Mouse (Mus musculus) kidney, postnatal 25 days (tissue): Measurements from ENCODE around the gene Atg9a.
A peak's percentile ranks its signal among the peaks of the same experiment; 100 is the strongest.
"Not testable (repeated sequence)": the region's sequence is repeated elsewhere in the genome, so short reads cannot be mapped to it uniquely, and the experiment has no call there.

Experiments
- DNase-seq, 2 experiments: peaks; one replicate each; pipeline ENCODE4 v3.0.0; 2021; ENCODE audit warnings: mixed read lengths in 2 of 2

Atg9a gene

GRCm38 (mm10) chr1:75191622-75192402 is at the start of gene Atg9a, which contains the start of gene Ankzf1:
TSS of gene Atg9a (minus strand) at chr1:75192196.
TSS of gene Ankzf1 (plus strand) at chr1:75192151.
- DNase-seq: peak; percentile 95 to 99

- DNase-seq: no peak
Observed at GRCm38 (mm10) chr1:75239591-75239990, 47.6 kb upstream of the Atg9a start.

- peak; percentile 91 to 97 for DNase-seq
Observed at GRCm38 (mm10) chr1:75236117-75237050, 44.4 kb upstream of the Atg9a start, which contains the start of gene Dnajb2. TSS of gene Dnajb2 (plus strand) at chr1:75236406.

- DNase-seq: peak; percentile 76 to 85
Observed at GRCm38 (mm10) chr1:75234606-75235005, 42.6 kb upstream of the Atg9a start.

- DNase-seq: not testable (repeated sequence)
Observed at GRCm38 (mm10) chr1:75232489-75232888, 40.5 kb upstream of the Atg9a start.

- DNase-seq: no peak
Observed at GRCm38 (mm10) chr1:75231664-75232152, 39.7 kb upstream of the Atg9a start, which contains the start of gene A630095N17Rik. TSS of gene A630095N17Rik (minus strand) at chr1:75232102.

GRCm38 (mm10) chr1:75231224-75231623 is 39.2 kb upstream of the Atg9a start:
- DNase-seq: no peak

- no peak for DNase-seq
Observed at GRCm38 (mm10) chr1:75230335-75230994, 38.5 kb upstream of the Atg9a start.

GRCm38 (mm10) chr1:75229158-75229557 is 37.2 kb upstream of the Atg9a start:
- DNase-seq: no peak

GRCm38 (mm10) chr1:75227653-75228052 is 35.7 kb upstream of the Atg9a start:
- no peak for DNase-seq

GRCm38 (mm10) chr1:75226138-75226537 is 34.1 kb upstream of the Atg9a start:
- DNase-seq: no peak

GRCm38 (mm10) chr1:75225473-75225872 is 33.5 kb upstream of the Atg9a start:
- DNase-seq: no peak

- no peak for DNase-seq
Observed at GRCm38 (mm10) chr1:75223532-75223931, 31.5 kb upstream of the Atg9a start.

GRCm38 (mm10) chr1:75222926-75223325 is 30.9 kb upstream of the Atg9a start:
- DNase-seq: no peak

GRCm38 (mm10) chr1:75221538-75221937 is 29.5 kb upstream of the Atg9a start:
- no peak for DNase-seq

- peak; percentile 31 to 72 for DNase-seq
Observed at GRCm38 (mm10) chr1:75219531-75219930, 27.5 kb upstream of the Atg9a start, which contains the start of gene Tuba4a. TSS of gene Tuba4a (minus strand) at chr1:75219865.

- peak; percentile 94 to 97 for DNase-seq
Observed at GRCm38 (mm10) chr1:75219078-75219477, 27.1 kb upstream of the Atg9a start.

GRCm38 (mm10) chr1:75218227-75219001 is 26.4 kb upstream of the Atg9a start:
- peak; percentile 42 to 74 for DNase-seq

GRCm38 (mm10) chr1:75217893-75218226 is 25.9 kb upstream of the Atg9a start:
- DNase-seq: no peak

- DNase-seq: peak in 1 of 2 experiments; percentile 75
Observed at GRCm38 (mm10) chr1:75216797-75217585, 25.0 kb upstream of the Atg9a start.

- peak in 1 of 2 experiments; percentile 60 for DNase-seq
Observed at GRCm38 (mm10) chr1:75215785-75216184, 23.8 kb upstream of the Atg9a start.
